Mouse (Mus musculus) lung, postnatal 10 days (tissue): ENCODE data around the gene Macrod1.

ENCODE experiments used
- DNase-seq: peaks from one replicate; pipeline ENCODE4 v3.0.0; 2021

Gene Macrod1

DNA sequence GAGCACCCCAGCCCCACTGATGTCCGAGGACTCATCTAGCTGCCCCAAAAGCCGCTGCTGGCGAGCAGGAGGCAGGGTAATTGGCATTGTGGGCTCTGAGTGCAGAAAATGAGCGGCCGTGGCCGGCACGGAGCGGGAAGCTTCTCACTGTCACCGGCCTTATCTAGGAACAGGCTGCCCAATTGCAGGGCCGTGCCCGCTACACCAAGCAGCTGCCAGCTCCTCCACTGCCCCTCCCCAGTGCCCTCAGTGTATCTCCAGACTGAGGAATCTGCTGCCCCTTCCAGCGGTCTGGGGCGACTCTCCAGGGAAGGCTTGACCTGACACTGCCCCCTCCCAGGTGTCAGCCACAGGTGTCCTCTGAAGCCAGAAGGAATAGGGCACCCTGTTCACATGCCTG, 89.8 kb downstream of the Macrod1 start:
- DNase-seq = no peak

DNA sequence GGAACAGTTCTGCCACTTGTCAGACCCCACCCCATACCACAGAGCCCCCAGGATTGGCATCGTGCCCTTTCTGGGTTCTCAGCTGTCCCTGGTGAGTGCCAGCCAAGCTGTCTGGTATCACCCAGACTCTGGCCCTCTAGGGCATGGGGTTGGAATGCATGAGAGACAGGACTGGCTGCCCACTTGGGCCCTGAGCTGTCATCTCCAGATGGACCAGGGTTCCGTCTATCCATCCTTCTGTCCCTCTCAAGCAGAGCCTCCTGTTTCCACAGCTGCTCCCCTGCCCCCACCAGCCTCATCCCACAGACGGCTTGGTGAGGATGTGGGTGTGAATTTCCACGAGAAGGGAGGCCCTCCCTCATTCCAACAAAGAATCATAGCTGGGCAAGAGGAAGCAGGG, 91.5 kb downstream of the Macrod1 start:
- no peak for DNase-seq

DNA sequence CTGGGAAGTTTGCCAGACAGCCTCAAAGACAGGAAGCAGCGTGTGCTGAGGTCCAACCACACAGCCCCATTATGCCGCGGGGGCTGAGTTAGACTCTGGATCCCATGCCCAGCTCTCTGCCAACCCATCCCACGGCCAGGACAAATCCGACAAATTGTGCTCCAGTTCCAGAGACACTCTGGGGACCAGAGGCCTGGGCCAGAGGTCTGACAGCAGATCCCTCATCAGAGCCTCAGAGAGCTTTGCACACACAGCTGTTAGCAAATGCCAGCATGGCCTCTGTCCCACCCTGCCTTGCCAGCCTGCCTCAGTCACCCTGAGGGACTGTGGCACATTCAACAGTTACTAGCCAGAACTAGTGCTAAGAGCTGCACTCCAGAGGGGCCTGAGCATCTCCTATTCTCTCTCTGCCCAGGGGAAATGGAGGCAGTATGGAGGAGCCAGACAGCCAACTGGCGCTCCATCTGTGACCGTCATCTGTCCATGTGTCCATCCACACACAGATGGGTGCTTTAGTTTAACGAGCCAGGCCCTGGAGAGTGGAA, 92.0 kb downstream of the Macrod1 start:
- no peak for DNase-seq

DNA sequence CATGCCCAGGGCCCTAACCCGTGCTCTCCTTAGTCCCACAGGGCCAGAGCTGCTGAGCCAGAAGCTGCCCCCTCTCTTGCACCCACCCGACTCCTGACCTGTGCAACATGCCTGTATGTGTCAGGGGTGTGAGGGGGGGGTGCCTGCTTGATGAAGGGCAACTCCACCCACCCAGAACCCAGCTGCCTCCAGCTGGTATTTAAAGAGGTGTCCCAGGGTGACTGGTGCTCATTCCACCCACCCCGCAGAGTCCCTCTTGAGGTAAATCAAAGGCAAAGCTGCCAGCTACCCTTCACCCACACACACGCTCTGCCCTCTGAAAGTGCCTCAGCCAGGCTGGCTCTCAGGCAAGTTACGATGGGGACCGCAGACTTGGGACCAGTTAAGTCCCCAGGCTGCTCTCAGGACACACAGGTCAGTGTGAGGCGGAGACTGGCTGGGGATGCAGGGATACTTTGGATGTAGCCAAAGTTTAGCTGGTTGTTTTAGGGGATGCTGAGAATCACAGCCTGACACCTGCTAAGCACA, 92.6 kb downstream of the Macrod1 start:
- DNase-seq = no peak

DNA sequence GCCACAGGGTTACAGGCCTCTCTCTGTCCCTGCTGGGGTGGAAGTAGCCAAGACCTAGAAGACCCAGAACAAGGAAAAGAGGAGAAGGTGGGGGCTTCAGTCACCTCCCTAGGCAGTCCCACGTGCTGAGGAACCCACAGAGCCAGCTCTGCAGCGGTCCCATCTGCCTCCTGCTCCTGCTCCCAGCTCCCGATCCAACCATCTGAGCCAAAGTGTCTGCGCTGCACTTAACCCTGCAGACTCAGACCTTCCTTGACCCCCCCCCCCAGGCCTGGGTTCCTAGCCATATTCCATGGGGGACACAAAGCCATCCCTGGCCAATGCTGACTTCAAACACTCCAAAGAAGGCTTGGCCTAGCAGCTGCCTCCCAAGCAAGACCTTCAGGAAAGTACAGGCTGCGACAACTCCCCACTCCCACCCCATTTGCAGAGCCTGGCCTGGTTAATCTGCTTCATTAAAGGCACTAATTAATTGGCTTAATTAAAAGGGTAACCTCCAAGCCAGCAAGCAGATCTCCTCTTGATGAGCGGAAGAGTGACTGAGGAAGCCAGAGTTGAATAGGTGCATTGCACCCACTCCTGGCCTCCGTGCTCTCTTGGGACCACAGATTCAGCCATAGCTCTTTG, 94.8 kb downstream of the Macrod1 start:
- no peak for DNase-seq

DNA sequence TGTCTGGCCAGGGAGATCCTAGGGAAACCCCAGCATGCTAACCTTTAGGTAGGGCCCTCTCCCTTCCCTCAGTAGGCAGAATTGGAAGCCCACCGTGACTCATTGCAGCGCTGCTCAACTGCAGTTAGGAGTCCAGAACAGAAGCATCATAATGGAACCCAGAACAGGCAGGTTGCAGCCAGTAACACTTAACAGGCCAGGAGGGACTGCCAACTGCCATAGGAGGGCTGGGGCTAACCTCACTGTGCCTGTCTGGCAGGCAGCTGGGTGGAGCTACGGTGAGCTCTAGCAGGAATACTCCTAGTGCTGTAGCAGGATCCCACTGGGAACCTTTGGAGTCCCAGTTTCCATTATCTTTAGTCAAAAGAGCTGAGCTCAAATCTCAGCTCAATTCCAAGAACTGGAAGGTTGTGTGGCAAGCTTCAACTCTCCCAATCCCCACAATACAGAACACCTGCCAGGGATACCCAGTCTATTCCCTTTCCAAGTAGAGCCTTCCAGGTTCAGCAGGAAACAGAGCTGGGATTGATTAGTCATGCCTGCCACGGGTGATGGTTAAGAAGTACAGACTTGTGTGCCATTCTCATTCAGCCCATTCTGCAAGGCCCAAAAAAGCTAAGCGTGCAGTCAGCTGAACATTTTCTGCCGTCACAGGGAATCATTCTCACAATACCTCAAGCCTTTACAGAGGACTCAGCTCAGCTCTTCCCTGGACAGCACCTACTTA, 95.5 kb downstream of the Macrod1 start:
- no peak for DNase-seq

DNA sequence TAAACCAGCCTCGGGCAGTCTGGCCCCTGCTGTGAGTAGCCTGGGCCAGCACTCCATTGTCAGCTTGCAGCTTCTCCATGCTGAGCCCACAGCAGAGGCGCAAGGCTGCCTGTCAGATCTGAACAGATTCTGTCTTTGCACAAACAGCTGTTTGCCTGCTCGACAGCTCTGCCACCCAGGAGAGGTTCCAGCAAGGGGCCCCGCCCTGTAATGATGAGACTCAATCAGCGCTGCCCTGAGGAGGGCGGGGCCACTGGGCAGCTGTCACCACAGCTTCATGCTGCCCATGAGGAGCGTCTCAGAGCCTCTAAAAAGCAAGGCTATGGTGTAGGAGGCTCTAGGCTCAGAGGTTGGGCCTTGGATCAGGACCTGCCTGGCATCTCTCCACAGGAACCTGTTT, 96.6 kb downstream of the Macrod1 start:
- peak; percentile 50 for DNase-seq

DNA sequence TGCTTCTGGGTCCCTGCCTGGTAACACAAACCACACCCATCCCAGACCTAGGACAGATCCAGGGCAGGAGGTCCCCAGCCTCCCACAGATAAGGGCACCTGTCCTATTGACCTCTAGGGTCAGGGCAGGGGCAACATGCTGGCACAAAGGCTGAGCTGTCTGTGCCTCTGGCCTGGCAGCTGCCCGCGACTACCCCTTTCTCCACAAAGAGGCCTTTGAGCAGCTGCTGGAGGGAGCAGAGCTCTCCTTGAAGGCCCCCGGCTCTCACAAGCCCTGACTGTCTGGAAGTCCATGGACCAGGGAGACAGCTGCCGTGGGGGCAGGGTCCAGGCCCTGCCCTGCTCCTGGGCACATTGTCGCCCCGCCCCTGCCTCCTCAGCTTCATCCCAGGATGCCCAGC, 98.6 kb downstream of the Macrod1 start:
- DNase-seq = no peak

DNA sequence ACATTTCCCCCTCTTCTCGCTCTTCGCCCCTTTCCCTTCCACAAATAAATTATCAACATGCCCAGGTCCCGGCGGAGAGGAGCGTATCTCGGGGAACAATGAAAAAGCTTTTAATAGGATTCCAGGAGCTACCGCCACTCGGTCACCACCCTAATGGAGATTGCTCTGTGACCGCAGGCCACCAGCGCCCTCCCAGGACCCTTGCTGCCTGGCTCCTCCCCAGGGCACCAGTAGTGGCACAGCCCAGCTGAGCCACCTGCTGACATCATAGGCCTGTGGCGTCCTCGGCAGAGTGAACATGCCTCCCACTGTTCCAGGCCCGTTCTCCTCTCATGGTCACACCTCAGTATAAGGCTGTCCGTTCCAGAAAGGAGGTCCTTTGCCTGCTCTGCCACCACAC, 101.1 kb downstream of the Macrod1 start:
- DNase-seq = no peak

DNA sequence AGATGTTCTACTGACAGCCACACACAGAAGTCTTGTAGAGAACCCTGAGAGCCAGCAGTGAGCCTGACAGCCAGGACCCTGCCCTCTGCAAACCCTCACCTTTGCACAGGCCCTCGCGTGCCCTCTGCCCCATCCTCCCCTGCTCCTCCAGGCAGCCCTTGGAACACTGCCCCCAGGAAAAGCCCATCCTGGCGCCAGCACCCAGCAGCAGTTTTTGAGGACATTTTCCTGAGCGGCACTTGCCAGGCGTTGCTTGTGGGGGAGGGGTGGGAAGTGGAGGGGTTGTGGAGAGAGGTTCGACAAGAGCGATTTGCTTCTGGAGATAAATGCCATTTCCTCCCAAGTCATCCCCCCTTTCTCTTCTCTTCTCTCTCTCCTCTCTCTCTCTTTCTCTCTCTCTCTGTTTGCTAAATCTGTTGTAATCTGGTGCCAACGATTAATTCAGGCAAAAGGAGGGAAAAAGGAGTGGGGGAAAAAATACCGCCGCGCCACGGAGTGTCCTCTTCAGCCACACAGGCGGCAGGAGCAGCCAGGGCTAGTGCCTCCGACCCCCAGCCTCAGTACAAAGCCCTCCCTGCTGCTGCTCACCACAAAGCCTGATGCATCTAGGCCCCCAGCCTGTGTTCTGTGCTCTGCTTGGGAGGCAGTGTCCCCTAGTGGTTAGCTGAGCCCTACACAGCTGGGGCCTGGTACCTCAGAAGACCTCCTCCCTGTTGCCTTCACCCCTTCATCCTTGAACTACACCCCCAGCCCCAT, 103.7 kb downstream of the Macrod1 start:
- DNase-seq = peak; percentile 53

DNA sequence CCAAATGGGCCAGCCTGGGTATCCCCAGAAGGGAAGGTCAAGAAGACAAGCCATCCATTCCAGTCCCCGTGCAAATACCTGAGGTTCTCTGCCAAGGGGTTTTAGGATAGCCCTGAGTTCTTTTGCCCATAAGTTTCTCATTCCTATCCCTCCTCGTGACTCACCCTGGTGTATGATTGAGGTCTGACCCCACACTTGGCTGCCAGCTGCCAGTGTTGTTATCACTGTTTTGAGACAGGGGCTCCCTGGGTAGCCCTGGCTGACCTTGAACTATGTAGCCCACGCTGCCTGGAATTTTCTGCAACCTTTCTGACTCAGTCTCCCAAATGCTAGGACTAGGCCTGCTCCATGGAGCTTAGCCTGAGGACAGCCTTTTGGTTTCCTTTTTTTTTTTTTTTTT, 104.5 kb downstream of the Macrod1 start:
- DNase-seq = no peak

DNA sequence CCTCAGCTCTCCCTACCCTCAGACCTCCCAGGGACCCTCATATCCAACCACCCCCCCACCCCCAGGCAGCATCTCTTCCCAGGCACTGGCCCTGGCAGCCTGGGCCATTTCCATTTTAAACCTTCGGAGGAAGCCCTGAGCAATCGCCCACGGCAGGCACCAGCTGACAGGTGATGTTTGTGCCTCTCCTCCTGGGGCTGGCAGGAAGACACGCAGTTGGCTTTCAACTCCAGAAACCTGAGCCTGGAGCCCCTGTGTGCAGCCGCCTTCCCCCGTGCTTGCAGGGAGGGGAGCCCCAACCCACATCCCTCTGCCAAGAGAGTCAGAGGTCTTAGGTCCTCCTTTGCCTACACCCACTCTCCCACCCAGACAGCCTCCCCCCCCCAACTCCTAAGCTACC, 107.6 kb downstream of the Macrod1 start:
- DNase-seq = no peak

DNA sequence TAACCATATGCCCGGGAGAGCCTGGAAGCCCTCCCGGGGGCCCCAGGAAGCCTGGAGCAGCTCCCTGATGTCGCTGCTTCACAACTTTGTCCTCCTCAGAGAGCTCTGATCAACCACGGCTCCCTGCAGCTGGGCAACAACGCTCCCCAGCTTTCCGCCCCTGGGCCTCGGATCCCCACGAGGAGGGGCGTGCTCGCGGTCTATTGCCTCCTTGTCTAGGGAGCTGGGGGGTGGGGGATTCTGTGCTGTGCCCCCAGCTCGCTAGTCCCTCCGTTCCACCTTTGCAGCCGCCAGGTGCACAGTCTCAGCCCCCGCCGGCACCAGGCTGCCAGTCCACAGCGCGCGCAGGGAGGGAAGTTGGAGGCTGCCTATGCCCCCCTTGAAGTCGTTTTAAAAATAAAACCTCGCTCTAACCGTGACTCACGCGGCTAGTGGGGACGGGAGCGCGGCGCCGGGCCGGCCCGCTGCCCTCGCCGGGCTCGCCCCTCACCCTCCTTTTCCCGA, 108.3 kb downstream of the Macrod1 start:
- DNase-seq = no peak

DNA sequence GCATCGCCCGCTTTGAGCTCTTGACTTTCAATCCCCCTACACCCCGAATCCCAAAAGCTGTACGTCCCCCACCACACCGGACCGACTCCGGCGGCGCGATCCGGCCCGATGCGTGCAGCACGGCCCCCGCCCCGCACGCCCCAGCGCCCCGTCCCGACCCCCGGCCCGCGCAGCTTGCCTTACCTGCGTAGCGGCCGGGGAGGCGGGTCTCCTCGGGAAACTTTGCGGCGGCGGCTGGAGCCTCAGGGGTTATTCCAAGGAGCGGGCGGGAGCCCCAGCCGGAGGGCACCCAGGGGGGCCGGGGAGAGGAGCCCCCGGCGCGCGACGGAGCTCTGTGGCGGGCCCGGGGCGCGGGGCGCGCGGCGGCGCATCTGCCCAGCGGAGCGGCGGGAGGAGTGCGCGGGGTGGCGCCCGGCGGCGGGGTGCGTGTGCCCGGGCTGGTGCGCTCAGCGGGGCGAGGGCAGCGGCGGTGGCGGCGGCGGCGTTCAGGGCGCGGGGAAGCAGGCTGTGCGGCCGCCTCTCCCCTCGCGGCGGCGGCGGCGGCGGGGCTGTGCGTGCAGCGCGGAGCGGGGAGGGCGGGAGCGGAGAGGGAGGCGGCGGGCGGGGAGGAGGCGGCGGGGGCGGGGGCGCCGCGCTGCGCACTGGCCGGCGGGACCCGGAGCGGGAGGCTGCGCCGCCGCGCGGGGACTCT, 109.0 kb downstream of the Macrod1 start:
- no peak for DNase-seq

DNA sequence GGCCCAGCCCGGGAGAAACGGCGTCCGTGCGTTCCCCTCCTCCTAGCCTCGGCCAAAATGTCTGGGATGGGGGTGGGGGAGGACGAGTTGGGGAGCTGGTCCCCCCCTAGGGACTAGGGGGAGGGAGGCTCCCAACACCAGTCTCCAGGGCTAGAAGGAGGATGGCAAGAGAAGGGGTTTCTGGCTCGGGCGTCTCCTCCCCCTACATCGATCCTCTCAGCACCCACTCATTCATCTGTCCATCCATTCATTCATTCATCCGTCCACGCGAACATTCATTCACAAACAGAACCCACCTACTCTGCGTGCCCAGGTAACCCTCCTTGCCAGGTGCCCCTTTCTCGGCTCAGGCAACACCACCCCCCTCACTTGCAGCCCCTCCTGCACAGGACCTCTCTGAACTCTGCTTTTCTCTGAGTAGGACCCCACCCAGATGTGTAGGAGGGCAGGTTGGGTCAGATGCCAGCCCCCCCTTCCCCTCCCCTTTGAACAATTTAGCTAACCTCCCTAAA, 109.6 kb downstream of the Macrod1 start:
- no peak for DNase-seq

DNA sequence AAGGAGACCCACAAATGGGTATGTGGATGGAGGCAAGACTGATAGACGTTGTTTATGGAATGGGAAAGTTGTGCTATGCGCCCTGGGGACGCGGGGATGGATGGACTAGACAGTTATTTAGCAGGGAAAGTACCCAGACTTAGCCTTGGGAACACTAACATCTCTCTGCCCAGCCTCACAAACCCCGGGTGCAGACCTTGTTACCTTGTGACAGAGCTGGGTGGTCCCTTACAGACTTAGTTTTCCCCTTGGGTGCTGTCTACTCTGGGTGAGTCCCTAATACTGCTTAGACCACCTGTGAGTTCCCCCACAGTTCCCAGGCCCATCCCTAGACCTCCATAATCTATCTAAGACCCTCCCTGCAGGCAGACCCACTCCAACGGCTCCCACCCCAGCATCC, 110.2 kb downstream of the Macrod1 start:
- DNase-seq = no peak

DNA sequence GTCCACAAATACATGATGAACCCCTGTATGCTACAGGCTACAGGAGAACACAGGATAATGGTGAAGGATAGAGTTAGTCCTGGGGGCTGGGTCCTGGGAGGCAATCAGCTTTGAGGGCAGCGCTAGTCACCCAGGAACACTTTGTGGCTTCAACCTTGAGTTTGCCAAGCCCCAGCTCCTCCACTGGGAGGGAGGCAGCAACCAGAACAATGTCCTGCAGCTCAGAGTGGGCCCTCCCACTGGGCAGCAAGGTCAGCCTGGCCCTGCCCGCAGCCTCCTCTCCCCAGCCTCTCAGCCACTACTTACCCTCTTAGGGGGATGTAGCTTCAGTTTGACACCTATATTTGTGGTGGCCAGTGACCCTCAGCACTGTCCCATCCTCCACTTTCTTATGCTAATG, 111.8 kb downstream of the Macrod1 start:
- no peak for DNase-seq

DNA sequence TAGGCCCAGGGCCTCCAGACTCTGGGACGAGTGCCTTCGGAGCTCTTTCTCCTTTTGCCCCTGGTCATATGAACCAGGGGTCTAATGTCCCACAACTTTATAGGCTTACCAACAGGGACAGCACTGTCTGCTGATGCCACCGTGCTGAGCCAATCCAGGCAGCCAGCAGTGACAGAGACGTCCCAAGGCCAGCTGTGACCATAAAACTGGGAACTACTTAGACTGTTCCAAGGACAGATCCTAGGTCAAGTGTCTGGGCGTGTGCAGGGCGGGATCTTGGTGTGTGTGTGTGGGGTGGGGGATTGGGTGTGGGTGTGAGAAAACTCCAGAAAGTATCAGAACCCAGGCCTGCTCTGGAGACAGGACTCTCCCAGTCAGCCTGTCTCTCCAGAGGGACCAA, 114.3 kb downstream of the Macrod1 start:
- DNase-seq = no peak

DNA sequence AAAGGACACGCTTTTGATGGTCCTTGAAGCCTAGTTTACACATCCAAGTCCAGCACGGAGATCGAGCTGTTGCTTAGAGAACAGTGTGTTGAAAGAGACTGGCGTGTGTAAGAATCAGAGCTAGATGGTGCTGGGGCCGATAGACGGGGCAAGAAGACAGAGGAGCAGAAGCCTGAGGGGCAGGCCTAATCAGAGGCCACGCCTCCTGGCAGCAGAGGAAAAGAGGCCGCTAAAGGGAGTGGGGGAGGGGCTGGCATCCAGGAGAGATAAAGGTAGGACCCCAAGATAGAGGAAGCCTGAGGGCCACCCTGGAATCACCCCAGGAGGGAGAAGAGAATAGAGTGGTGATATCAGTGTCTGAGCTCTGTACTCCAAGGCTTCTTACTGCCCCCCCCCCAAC, 114.8 kb downstream of the Macrod1 start:
- peak; percentile 22 for DNase-seq

DNA sequence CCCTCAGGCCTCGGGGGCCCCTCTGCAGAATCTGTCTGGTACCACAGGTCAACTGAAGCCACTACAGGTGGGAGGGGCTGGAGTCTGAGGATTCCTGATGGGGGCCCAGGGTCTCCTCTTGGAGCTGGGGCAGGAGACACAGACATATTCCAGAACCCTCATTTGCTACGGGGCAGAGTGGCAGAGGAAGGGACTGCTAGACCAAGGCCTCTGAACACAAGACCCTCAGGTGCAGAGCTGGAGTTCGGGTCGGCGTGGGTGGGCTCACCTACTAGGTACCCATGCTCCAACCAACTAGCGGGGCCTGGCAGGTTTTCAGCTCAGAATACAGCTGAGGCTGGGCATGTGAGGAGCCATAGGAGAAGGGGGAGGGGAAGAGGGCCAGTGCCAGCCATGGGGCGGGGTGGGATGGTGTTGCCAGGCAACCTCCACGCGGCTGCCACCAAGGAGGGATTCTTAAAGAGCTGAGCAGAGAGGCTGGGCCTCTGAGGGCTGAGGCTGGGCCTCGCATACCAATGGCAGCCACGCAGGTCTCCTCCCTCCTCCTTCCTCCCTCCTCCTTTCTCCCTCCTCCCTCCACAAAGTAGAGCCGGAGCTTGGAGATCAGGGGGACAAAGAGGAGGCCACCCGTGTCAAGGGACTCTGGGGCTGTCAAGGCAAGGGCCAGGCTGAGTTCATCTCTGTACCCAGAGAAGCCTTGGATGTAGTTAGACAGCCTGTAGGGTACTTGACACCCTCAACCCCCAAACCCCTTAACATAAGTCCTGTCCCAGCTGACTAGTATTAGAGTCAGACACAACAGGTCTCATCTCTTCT, 115.6 kb downstream of the Macrod1 start:
- peak; percentile 49 for DNase-seq

DNA sequence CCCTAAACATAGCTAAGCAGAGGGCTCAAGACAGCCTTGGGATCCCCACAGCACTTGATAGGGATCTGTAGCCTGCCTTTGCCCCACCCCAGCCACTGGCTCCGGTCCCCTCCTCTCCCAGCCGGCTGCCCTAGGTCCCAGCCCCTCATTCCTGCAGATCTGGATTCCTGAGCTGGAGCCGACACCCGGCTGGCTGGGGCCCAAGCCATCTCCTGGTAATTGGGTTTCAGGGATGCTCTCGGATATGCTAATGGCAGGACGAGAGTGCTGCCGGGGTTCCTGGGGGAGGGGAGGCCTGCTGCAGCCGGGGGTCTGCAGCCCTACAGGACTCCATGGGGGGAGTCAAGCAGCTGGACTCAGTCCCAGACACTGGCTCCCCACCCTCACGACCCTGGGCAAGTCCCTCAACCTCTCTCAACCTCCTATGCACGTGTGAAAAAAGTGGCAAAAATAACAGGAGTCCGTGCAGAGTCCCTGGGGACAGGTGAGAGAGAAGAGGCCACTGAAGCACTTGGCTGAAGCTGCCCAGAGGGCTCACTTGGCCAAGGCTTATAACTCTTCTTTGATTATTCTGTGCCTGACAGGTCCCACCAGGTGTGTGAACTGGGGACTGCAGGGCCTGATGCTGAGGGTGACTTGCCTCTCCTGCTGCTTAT, 119.6 kb downstream of the Macrod1 start:
- DNase-seq = no peak
